Mouse (Mus musculus): ENCODE measurements around the gene Map3k1.

GRCm38 (mm10) chr13:111812647-111813046, 3.9 kb upstream of the Map3k1 start:
- TF ChIP-seq CTCF (IDR thresholded peaks at IDR 0.05; ENCODE audit: low read depth) (no peak), EP300 (IDR thresholded peaks at IDR 0.05; ENCODE audit: low read depth) (no peak)

All from liver, embryonic 14.5 days (tissue).